Mouse (Mus musculus): ENCODE results near the gene Errfi1. TPM values are rescaled to one million over a fixed set of nuclear protein-coding genes. Genes with fewer than 3 reads are reported as not detected.
A peak's percentile ranks its signal among the peaks of the same experiment; 100 is the strongest.

Gene Errfi1
- total RNA-seq, 2 experiments from 2014 or later: 42.5 to 50.6 TPM

- no peak overlapping the region for H3K4me3 ChIP-seq
- TF ChIP-seq CTCF (conservative IDR thresholded peaks at IDR 0.05): no peak
- no peak overlapping the region for H3K27ac ChIP-seq
- no peak for DNase-seq (ENCODE audit: low spot score in 2 of 2)
Measured at GRCm38 (mm10) chr4:150824877-150825276, 28.8 kb upstream of the Errfi1 start.

DNA sequence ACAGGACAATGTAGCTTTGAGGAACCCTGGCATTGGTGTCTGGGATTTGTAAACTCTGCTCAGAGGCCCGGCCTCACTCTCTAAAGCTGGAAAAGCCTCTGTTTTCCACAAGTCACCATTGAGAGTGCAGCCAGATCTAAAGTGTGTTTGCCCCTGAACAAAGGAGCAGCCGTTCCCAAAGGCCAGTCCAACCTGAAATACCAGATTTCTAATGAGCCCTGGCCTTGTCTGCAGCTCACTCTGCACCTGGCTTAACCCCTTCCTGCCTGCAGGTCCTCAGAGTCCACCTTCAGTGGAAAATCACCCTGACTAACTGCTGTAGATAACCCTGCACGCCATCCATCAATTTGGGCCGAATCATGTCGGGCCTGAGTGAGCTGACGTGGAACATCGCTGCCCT lies 28.2 kb upstream of the Errfi1 start:
- DNase-seq (ENCODE audit: low spot score in 2 of 2): no peak
- no peak overlapping the region for H3K4me3 ChIP-seq
- H3K27ac ChIP-seq: no peak overlapping the region
- TF ChIP-seq CTCF (conservative IDR thresholded peaks at IDR 0.05): no peak

- H3K27ac ChIP-seq: no peak overlapping the region
- no peak overlapping the region for H3K4me3 ChIP-seq
- DNase-seq (ENCODE audit: low spot score in 2 of 2): no peak
- no peak for TF ChIP-seq CTCF (conservative IDR thresholded peaks at IDR 0.05)
Measured at GRCm38 (mm10) chr4:150831321-150831720, 22.4 kb upstream of the Errfi1 start.

GRCm38 (mm10) chr4:150831941-150832340 lies 21.8 kb upstream of the Errfi1 start:
- no peak for DNase-seq (ENCODE audit: low spot score in 2 of 2)
- TF ChIP-seq CTCF (conservative IDR thresholded peaks at IDR 0.05): no peak
- H3K4me3 ChIP-seq: no peak overlapping the region
- H3K27ac ChIP-seq: no peak overlapping the region

GRCm38 (mm10) chr4:150835163-150835562 lies 18.6 kb upstream of the Errfi1 start:
- H3K4me3 ChIP-seq: no peak overlapping the region
- DNase-seq (ENCODE audit: low spot score in 2 of 2): no peak
- H3K27ac ChIP-seq: no peak overlapping the region
- TF ChIP-seq CTCF (conservative IDR thresholded peaks at IDR 0.05): no peak

DNA sequence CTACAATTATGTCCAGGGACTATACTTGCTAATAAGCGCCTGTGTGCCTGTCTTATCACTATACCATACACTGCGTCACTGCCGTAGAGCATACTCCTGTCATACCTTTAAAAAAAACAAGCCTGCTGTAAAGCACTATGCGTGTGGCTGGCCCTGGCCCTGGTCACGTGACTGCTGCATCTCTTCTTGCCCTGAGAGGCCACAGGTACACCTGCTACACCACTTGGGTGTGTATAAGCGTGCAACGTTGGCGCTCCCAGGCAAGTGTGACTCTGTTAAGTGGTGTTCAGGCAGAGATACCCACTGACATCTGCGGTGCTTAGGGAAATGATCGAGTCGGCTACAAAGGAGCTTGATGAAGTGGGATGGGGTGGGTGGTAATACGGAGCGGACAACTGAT lies 17.5 kb upstream of the Errfi1 start:
- Histone ChIP-seq H3K27ac (no peak overlapping the region), H3K4me3 (no peak overlapping the region)
- no peak for TF ChIP-seq CTCF (conservative IDR thresholded peaks at IDR 0.05)
- no peak for DNase-seq (ENCODE audit: low spot score in 2 of 2)

- H3K4me3 ChIP-seq: no peak overlapping the region
- TF ChIP-seq CTCF (conservative IDR thresholded peaks at IDR 0.05): no peak
Measured at GRCm38 (mm10) chr4:150836961-150837360, 16.8 kb upstream of the Errfi1 start.

GRCm38 (mm10) chr4:150837458-150837857 lies 16.3 kb upstream of the Errfi1 start:
- Histone ChIP-seq H3K27ac (no peak overlapping the region), H3K4me3 (no peak overlapping the region)
- no peak for TF ChIP-seq CTCF (conservative IDR thresholded peaks at IDR 0.05)
- no peak for DNase-seq (ENCODE audit: low spot score in 2 of 2)

More at GRCm38 (mm10) chr4:150836961-150837360, 16.8 kb upstream of the Errfi1 start:
- DNase-seq (ENCODE audit: low spot score in 2 of 2): no peak
- H3K27ac ChIP-seq: no peak overlapping the region

DNA sequence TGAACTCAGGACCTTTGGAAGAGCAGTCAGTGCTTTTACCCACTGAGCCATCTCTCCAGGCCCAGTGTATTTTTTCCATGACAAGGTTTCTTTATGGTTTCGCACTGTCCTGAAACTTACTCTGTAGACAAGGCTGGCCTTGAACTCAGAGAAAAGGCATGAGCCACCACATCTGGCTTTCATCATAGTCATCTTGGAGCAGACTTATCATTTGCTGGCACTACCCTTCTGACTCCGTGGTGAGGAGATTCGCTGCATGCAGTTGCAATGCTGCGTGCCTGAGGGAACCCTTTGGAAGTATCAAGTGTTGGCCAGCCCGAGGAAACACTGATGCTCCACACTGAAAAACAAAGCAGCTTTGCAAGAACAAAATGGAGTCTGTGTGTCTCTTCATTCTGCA lies 11.7 kb upstream of the Errfi1 start:
- H3K27ac ChIP-seq: no peak overlapping the region
- no peak for DNase-seq (ENCODE audit: low spot score in 2 of 2)
- no peak for TF ChIP-seq CTCF (conservative IDR thresholded peaks at IDR 0.05)
- H3K4me3 ChIP-seq: no peak overlapping the region

- no peak for TF ChIP-seq CTCF (conservative IDR thresholded peaks at IDR 0.05)
- H3K27ac ChIP-seq: no peak overlapping the region
- DNase-seq (ENCODE audit: low spot score in 2 of 2): no peak
- no peak overlapping the region for H3K4me3 ChIP-seq
Measured at GRCm38 (mm10) chr4:150843181-150843580, 10.5 kb upstream of the Errfi1 start.

DNA sequence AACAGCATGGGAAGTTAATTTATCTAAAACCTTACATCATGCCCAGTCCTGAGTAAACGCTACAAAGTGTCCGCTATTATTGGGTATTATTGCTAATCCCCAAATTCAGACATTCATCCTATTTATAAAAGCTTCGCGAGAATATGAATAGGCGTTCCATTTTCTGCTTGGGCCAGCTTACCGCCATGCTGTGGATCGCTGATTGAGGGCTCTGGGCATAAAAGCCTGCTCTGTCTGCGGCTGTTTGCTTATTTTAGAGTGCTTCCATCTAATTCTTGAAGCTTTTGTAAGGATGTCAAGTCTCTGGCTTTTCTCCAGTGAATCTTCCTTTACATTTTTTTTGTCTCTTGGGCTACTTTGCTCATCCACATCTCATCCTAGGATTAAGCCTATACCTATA lies 7.4 kb upstream of the Errfi1 start:
- DNase-seq (ENCODE audit: low spot score in 2 of 2): no peak
- TF ChIP-seq CTCF (conservative IDR thresholded peaks at IDR 0.05): no peak
- no peak overlapping the region for H3K27ac ChIP-seq
- no peak overlapping the region for H3K4me3 ChIP-seq

GRCm38 (mm10) chr4:150849964-150850363 lies 3.8 kb upstream of the Errfi1 start:
- no peak for DNase-seq (ENCODE audit: low spot score in 2 of 2)

GRCm38 (mm10) chr4:150850893-150851292 lies 2.8 kb upstream of the Errfi1 start:
- H3K4me3 ChIP-seq: no peak overlapping the region
- TF ChIP-seq CTCF (conservative IDR thresholded peaks at IDR 0.05): no peak
- no peak for DNase-seq (ENCODE audit: low spot score in 2 of 2)
- no peak overlapping the region for H3K27ac ChIP-seq

More at GRCm38 (mm10) chr4:150849964-150850363, 3.8 kb upstream of the Errfi1 start:
- H3K4me3 ChIP-seq: no peak overlapping the region
- TF ChIP-seq CTCF (conservative IDR thresholded peaks at IDR 0.05): peak; percentile 91
- no peak overlapping the region for H3K27ac ChIP-seq

- DNase-seq (ENCODE audit: low spot score in 2 of 2): no peak
- no peak overlapping the region for H3K27ac ChIP-seq
- TF ChIP-seq CTCF (conservative IDR thresholded peaks at IDR 0.05): no peak
- no peak overlapping the region for H3K4me3 ChIP-seq
Measured at GRCm38 (mm10) chr4:150852045-150852444, 1.7 kb upstream of the Errfi1 start.

GRCm38 (mm10) chr4:150852479-150852878 lies 1.2 kb upstream of the Errfi1 start:
- Histone ChIP-seq H3K27ac (no peak overlapping the region), H3K4me3 (no peak overlapping the region)
- TF ChIP-seq CTCF (conservative IDR thresholded peaks at IDR 0.05): no peak
- DNase-seq (ENCODE audit: low spot score in 2 of 2): no peak
